Mouse (Mus musculus): Measurements from ENCODE around the gene Nradd. TPM values are rescaled to one million over a fixed set of nuclear protein-coding genes. Genes with fewer than 3 reads are reported as not detected.
A peak's percentile ranks its signal among the peaks of the same experiment; 100 is the strongest.

Nradd gene
- polyA plus RNA-seq, 1 experiment from 2014 or later = 30.1 TPM

GRCm38 (mm10) chr9:110644295-110644694 lies 20.0 kb upstream of the Nradd start:
- H3K27ac ChIP-seq = no peak overlapping the region
- no peaks in the 10 kb centered on the region for H3K27me3 ChIP-seq (replicated peaks)
- H3K36me3 ChIP-seq (replicated peaks) = no peaks in the 10 kb centered on the region
- no peak overlapping the region for H3K4me3 ChIP-seq
- no peak overlapping the region for H3K9ac ChIP-seq
- 80% methylated on average over 10 of the region's 10 CpGs for WGBS
- H3K4me2 ChIP-seq = no peak overlapping the region
- peaks cover 7% of the 10 kb centered on the region; the same call in 1 of the 2 replicates for H3K4me1 ChIP-seq
- no peaks in the 10 kb centered on the region for H3K9me3 ChIP-seq
- ATAC-seq (replicated peaks) = no peak

GRCm38 (mm10) chr9:110643787-110644186 lies 19.5 kb upstream of the Nradd start:
- no peaks in the 10 kb centered on the region for H3K9me3 ChIP-seq
- H3K9ac ChIP-seq = no peak overlapping the region
- H3K36me3 ChIP-seq (replicated peaks) = no peaks in the 10 kb centered on the region
- H3K4me1 ChIP-seq = 0 out of 2 replicates have a peak, but pooled peaks cover 2% of the 10 kb centered on the region
- no peaks in the 10 kb centered on the region for H3K27me3 ChIP-seq (replicated peaks)
- no peak overlapping the region for H3K27ac ChIP-seq
- H3K4me2 ChIP-seq = no peak overlapping the region
- no peak overlapping the region for H3K4me3 ChIP-seq
- WGBS = 71% methylated on average over 9 of the region's 9 CpGs
- no peak for ATAC-seq (replicated peaks)

GRCm38 (mm10) chr9:110642812-110643524 lies 18.7 kb upstream of the Nradd start:
- H3K4me3 ChIP-seq = no peak overlapping the region
- H3K4me2 ChIP-seq = no peak overlapping the region
- no peaks in the 10 kb centered on the region for H3K4me1 ChIP-seq
- no peak overlapping the region for H3K9ac ChIP-seq
- 56% methylated on average over 5 of the region's 5 CpGs for WGBS
- H3K27ac ChIP-seq = no peak overlapping the region
- no peaks in the 10 kb centered on the region for H3K9me3 ChIP-seq
- no peaks in the 10 kb centered on the region for H3K27me3 ChIP-seq (replicated peaks)
- H3K36me3 ChIP-seq (replicated peaks) = no peaks in the 10 kb centered on the region
- no peak for ATAC-seq (replicated peaks)

GRCm38 (mm10) chr9:110641006-110641405 lies 16.8 kb upstream of the Nradd start:
- Histone ChIP-seq H3K9ac (no peak overlapping the region), H3K9me3 (no peaks in the 10 kb centered on the region), H3K4me2 (no peak overlapping the region), H3K27me3 (replicated peaks) (0 out of 2 replicates have a peak, but pooled peaks cover 2% of the 10 kb centered on the region), H3K27ac (no peak overlapping the region), H3K4me3 (no peak overlapping the region), H3K36me3 (replicated peaks) (no peaks in the 10 kb centered on the region), H3K4me1 (no peaks in the 10 kb centered on the region)
- no peak for ATAC-seq (replicated peaks)
- WGBS = 91% methylated on average over 5 of the region's 5 CpGs

- Histone ChIP-seq H3K27ac (no peak overlapping the region), H3K36me3 (replicated peaks) (no peaks in the 10 kb centered on the region), H3K4me3 (no peak overlapping the region), H3K27me3 (replicated peaks) (peaks cover 9% of the 10 kb centered on the region), H3K4me1 (no peaks in the 10 kb centered on the region), H3K9ac (no peak overlapping the region), H3K4me2 (no peak overlapping the region), H3K9me3 (no peaks in the 10 kb centered on the region)
- WGBS = 83% methylated on average over 10 of the region's 10 CpGs
- no peak for ATAC-seq (replicated peaks)
Observed at GRCm38 (mm10) chr9:110638611-110639021, 14.4 kb upstream of the Nradd start.

GRCm38 (mm10) chr9:110635225-110635624 lies 11.0 kb upstream of the Nradd start:
- no peak; the same call in 1 of the 2 replicates for ATAC-seq (replicated peaks)
- H3K27me3 ChIP-seq (replicated peaks) = peaks cover 20% of the 10 kb centered on the region

GRCm38 (mm10) chr9:110633882-110634281 lies 9.6 kb upstream of the Nradd start:
- Histone ChIP-seq H3K9me3 (no peaks in the 10 kb centered on the region), H3K4me2 (no peak overlapping the region), H3K36me3 (replicated peaks) (no peaks in the 10 kb centered on the region), H3K27me3 (replicated peaks) (peaks cover 20% of the 10 kb centered on the region), H3K9ac (no peak overlapping the region), H3K27ac (no peak overlapping the region), H3K4me1 (peaks cover 15% of the 10 kb centered on the region), H3K4me3 (no peak overlapping the region)
- no peak for ATAC-seq (replicated peaks)
- 75% methylated on average over 17 of the region's 17 CpGs for WGBS

More at GRCm38 (mm10) chr9:110635225-110635624, 11.0 kb upstream of the Nradd start:
- peaks cover 15% of the 10 kb centered on the region for H3K4me1 ChIP-seq
- 7% methylated on average over 19 of the region's 19 CpGs for WGBS
- no peak overlapping the region for H3K4me2 ChIP-seq
- H3K27ac ChIP-seq = no peak overlapping the region
- no peak overlapping the region for H3K9ac ChIP-seq
- no peaks in the 10 kb centered on the region for H3K9me3 ChIP-seq
- no peaks in the 10 kb centered on the region for H3K36me3 ChIP-seq (replicated peaks)
- H3K4me3 ChIP-seq = no peak overlapping the region

- Histone ChIP-seq H3K36me3 (replicated peaks) (no peaks in the 10 kb centered on the region), H3K27ac (no peak overlapping the region), H3K4me1 (peaks cover 15% of the 10 kb centered on the region), H3K9me3 (no peaks in the 10 kb centered on the region), H3K9ac (no peak overlapping the region), H3K4me2 (no peak overlapping the region), H3K4me3 (no peak overlapping the region), H3K27me3 (replicated peaks) (peaks cover 20% of the 10 kb centered on the region)
- WGBS = 83% methylated on average over 15 of the region's 15 CpGs
- ATAC-seq (replicated peaks) = no peak
Observed at GRCm38 (mm10) chr9:110632671-110633070, 8.4 kb upstream of the Nradd start.

GRCm38 (mm10) chr9:110631651-110632275 lies 7.5 kb upstream of the Nradd start:
- Histone ChIP-seq H3K4me1 (peaks cover 15% of the 10 kb centered on the region), H3K9me3 (no peaks in the 10 kb centered on the region), H3K4me2 (peak overlapping the region; percentile 48), H3K4me3 (peak overlapping the region; percentile 23), H3K9ac (no peak overlapping the region), H3K36me3 (replicated peaks) (no peaks in the 10 kb centered on the region), H3K27ac (no peak overlapping the region), H3K27me3 (replicated peaks) (peaks cover 20% of the 10 kb centered on the region)
- 17% methylated on average over 30 of the region's 30 CpGs for WGBS
- peak; percentile 68; the same call in 1 of the 2 replicates for ATAC-seq (replicated peaks)

- no peak overlapping the region for H3K27ac ChIP-seq
- H3K9me3 ChIP-seq = no peaks in the 10 kb centered on the region
- 13% methylated on average over 10 of the region's 10 CpGs for WGBS
- peak overlapping the region; percentile 48 for H3K4me2 ChIP-seq
- peaks cover 15% of the 10 kb centered on the region for H3K4me1 ChIP-seq
- H3K4me3 ChIP-seq = peak overlapping the region; percentile 23
- peaks cover 20% of the 10 kb centered on the region for H3K27me3 ChIP-seq (replicated peaks)
- no peak overlapping the region for H3K9ac ChIP-seq
- H3K36me3 ChIP-seq (replicated peaks) = no peaks in the 10 kb centered on the region
- peak; percentile 19; the same call in 1 of the 2 replicates for ATAC-seq (replicated peaks)
Observed at GRCm38 (mm10) chr9:110631191-110631590, 6.9 kb upstream of the Nradd start.

GRCm38 (mm10) chr9:110630171-110630570 lies 5.9 kb upstream of the Nradd start:
- peaks cover 18% of the 10 kb centered on the region for H3K27me3 ChIP-seq (replicated peaks)
- H3K4me3 ChIP-seq = no peak overlapping the region
- ATAC-seq (replicated peaks) = no peak
- WGBS = 92% methylated on average over 15 of the region's 15 CpGs
- no peak overlapping the region for H3K27ac ChIP-seq
- H3K9me3 ChIP-seq = no peaks in the 10 kb centered on the region
- no peaks in the 10 kb centered on the region for H3K36me3 ChIP-seq (replicated peaks)
- no peak overlapping the region for H3K9ac ChIP-seq
- H3K4me2 ChIP-seq = no peak overlapping the region
- H3K4me1 ChIP-seq = peaks cover 22% of the 10 kb centered on the region

GRCm38 (mm10) chr9:110625350-110625908 lies 1.2 kb upstream of the Nradd start:
- 62% methylated on average over 11 of the region's 11 CpGs for WGBS
- ATAC-seq (replicated peaks) = peak; percentile 26

More at GRCm38 (mm10) chr9:110625350-110625908, 1.2 kb upstream of the Nradd start:
- peak overlapping the region; percentile 93 for H3K4me2 ChIP-seq
- H3K4me1 ChIP-seq = peaks cover 26% of the 10 kb centered on the region
- no peaks in the 10 kb centered on the region for H3K27me3 ChIP-seq (replicated peaks)
- H3K9me3 ChIP-seq = no peaks in the 10 kb centered on the region
- H3K9ac ChIP-seq = peak overlapping the region; percentile 56
- H3K4me3 ChIP-seq = peak overlapping the region; percentile 47
- peak overlapping the region; percentile 82 for H3K27ac ChIP-seq
- no peaks in the 10 kb centered on the region for H3K36me3 ChIP-seq (replicated peaks)
